Mouse (Mus musculus) liver, postnatal 0 days (tissue): ENCODE measurements around the gene Gh.

Source experiments
- CTCF ChIP-seq: sonication (generic); IDR thresholded peaks from 2 replicates; pipeline ENCODE4 v1.5.1; 2016; ENCODE audit warnings: antibody characterized with exemption, low read depth
- EP300 ChIP-seq: IDR thresholded peaks from 2 replicates; pipeline ENCODE4 v1.6.1; 2016; ENCODE audit warnings: antibody characterized with exemption, low read depth, mild to moderate bottlenecking

DNA sequence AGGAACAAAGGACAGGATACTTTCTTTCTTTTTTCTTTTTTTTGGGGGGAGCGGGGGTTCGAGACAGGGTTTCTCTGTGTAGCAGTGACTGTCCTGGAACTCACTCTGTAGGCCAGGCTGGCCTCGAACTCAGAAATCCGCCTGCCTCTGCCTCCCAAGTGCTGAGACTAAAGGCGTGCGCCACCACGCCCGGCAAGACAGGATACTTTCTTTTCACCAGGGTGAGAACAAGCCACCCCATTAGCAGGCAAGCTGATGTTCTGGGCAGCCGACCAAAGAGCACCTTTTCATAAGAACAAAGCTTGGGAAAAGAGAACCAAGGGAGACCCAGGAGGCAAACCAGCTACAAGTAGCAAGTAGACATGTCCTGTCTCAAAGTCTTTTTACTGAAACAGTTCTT, 5.1 kb upstream of the Gh start:
- TF ChIP-seq CTCF (no peak), EP300 (no peak)
